In genomic region chr15:62262487-62262886, GRCm38 (mm10) we compare ENCODE assay signal across 16 mouse cellular contexts.
"Had no signal": no experiment of that assay in that cellular context is flagged by ENCODE, and none has a peak within 500 bp of the region (broad histone marks: within the 10 kb centered on the region; RNA-seq: fewer than 3 reads in every experiment).

No protein-coding gene starts in this region.

- H3K36me3 ChIP-seq: neural tube, embryonic 12.5 days; neural tube, embryonic 13.5 days; neural tube, embryonic 15.5 days; stomach, embryonic 15.5 days had no signal

- H3K9ac ChIP-seq: neural tube, embryonic 12.5 days; neural tube, embryonic 13.5 days; neural tube, embryonic 15.5 days; stomach, embryonic 15.5 days had no signal

- H3K4me3 ChIP-seq: neural tube, embryonic 12.5 days; neural tube, embryonic 13.5 days; neural tube, embryonic 15.5 days; stomach, embryonic 15.5 days had no signal

- H3K4me2 ChIP-seq: neural tube, embryonic 12.5 days; neural tube, embryonic 13.5 days; neural tube, embryonic 15.5 days; stomach, embryonic 15.5 days had no signal

- DNase-seq: retina, postnatal 1 day; right cerebral cortex, adult 18-20 months; right cerebral cortex, postnatal 14 days; right cerebral cortex, postnatal 25 days; right cerebral cortex, postnatal 4 days; spleen, adult 18-20 months; thymus, adult 18-20 months; thymus, adult 2 months; thymus, postnatal 14 days; thymus, postnatal 25 days; thymus, postnatal 36 days; thymus, postnatal 4 days had no signal

- H3K27ac ChIP-seq: neural tube, embryonic 12.5 days; neural tube, embryonic 13.5 days; neural tube, embryonic 15.5 days; stomach, embryonic 15.5 days had no signal

- H3K27me3 ChIP-seq: neural tube, embryonic 12.5 days; neural tube, embryonic 13.5 days; neural tube, embryonic 15.5 days; stomach, embryonic 15.5 days had no signal

- H3K9me3 ChIP-seq: neural tube, embryonic 12.5 days; neural tube, embryonic 13.5 days; neural tube, embryonic 15.5 days; stomach, embryonic 15.5 days had no signal
